Mouse (Mus musculus) heart, postnatal 10 days (tissue): ENCODE measurements at regions not wholly inside any gene's neighbourhood (a gene's known extent, or its start where the extent isn't known, plus 50 kb on each side); places are given as distances from the start of the nearest gene placed in this dataset.

Experiments used
- DNase-seq, 2 experiments: peaks; one replicate each; pipeline ENCODE4 v3.0.0; 2021
- intact Hi-C: fragments of 180-260 bp; cut with DNase I; formaldehyde crosslinking; loops from one replicate; pipeline ENCODE4 v1.15.1; 2025

GRCm38 (mm10) chrX:136321692-136322091 is 51.6 kb downstream of the Bex3 start:
- DNase-seq, result peak; percentile 43 to 60
- intact Hi-C loops, result loop anchor here (5.0 kb wide), 4 partner anchors 84 to 274 kb away; no protein-coding TSS in a partner anchor

GRCm38 (mm10) chrX:136365809-136366208 is 95.8 kb downstream of the Bex3 start:
- DNase-seq, result no peak
- intact Hi-C loops, result no loop called here
